Mouse (Mus musculus) megakaryocyte, adult 5-6 weeks (primary cell): ENCODE measurements at regions not wholly inside any gene's neighbourhood (a gene's known extent, or its start where the extent isn't known, plus 50 kb on each side); places are given as distances from the start of the nearest gene placed in this dataset.

ENCODE experiments used
- ATAC-seq: 2 replicates; pipeline ENCODE4 v1.8.0; 2016; ENCODE audit warnings: mild to moderate bottlenecking, inconsistent platforms; ENCODE audit not compliant: poor library complexity, severe bottlenecking

DNA sequence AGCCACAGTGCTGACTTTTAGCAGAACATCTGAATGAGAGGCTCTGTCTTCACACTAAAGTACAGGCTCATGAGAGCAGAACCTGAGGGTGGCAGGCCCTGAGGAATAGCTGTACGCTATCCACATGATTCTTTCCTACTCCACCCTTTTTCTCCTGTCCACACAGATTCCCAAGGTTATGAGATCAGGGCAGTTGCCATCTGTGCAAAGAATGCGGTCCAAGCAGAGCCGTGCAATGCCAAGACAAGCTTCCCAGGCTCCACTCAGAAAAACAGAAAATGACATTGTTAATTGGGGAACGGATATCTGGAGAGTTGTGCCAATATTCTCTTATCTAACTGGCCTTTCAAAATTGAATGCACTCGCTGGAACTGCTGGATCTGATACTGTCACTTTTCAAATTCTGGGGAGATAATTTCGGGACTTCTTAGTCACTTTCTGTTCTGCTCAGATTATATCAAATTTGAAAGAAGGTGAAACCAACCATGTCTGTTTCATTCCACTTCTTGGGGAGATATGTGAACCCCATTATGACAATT, 462.3 kb upstream of the Got2 start:
- ATAC-seq, result no peak

GRCm38 (mm10) chr8:96349503-96349902, 461.2 kb upstream of the Got2 start:
- ATAC-seq, result no peak

- ATAC-seq, result no peak
These were observed 452.4 kb upstream of the Got2 start for GRCm38 (mm10) chr8:96340702-96341101.

DNA sequence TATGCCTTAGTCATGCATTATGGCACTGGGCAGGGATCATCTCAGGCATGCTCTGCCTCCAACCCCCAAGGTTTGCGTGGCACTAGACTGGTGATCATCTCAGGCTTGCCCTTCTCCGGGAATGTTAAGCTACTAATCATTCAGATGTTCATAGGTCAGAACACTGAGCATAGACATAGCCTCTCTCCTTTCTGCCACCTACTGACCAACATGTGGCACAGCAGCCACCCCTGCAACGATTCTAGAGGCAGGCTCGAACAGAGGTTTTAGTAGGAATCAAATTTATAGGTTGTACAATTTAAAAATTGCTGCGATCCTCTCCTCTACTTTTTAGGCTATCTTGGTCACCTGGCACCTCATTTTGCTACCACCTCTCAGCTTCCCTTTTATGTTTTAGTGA, 430.0 kb upstream of the Got2 start:
- no peak for ATAC-seq

DNA sequence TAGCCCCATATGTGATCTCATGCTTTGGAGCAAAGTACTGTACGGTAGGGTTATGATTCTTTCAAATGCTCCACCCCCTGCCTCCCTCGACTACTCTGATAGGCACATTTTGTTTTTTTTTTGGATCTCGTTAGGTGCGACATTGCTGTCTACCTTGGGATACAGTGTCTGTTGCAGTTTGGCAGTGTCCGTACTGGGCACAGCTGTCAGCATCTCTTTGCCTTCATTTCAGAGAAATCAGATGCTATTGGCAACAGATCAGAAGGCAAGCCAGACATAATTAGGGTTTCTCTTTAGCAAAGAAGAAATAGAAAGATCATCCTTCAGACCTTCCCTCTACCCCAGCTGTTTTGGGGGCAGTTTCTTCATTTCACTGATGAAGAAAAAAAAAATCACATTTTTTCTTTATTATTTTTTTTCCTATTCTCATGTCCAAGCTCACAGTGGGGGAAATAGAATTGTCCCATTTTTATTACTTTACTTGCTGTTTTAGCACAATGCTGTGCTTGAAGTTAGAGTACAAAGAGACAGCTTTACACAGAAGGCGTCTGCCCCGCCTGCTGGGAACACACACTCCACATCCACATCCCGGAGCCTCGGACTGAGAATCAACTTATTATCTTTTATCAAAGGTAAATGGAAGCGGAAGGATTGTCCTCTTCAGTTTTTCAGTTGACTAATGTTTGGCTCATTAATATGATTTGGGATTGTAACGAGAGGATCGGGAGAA, 420.8 kb upstream of the Got2 start:
- ATAC-seq, result no peak

DNA sequence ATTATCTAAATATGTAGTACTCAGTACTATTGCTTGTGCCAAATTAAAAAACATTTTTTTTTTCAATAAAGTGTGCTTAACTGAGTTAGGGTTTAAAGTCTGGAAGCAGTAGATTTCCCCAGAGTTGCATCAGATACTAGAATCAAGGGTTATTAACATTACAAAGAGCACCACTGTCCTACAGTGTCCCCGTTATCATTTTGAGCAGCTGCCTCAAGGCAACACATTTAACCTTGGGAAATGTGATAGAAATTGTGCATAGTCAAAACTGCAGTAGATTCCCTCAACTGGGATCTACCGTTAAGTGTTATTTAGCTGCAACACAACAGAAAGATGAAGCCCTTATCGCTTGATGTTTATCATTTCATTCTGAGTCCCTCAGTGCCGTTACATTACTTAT, 408.3 kb upstream of the Got2 start:
- ATAC-seq, result no peak

- no peak for ATAC-seq
These were observed 402.4 kb upstream of the Got2 start for GRCm38 (mm10) chr8:96290740-96291139.

- ATAC-seq, result no peak
These were observed 401.2 kb upstream of the Got2 start for GRCm38 (mm10) chr8:96289519-96289918.

- ATAC-seq, result no peak
These were observed 400.2 kb upstream of the Got2 start for GRCm38 (mm10) chr8:96288525-96288924.

DNA sequence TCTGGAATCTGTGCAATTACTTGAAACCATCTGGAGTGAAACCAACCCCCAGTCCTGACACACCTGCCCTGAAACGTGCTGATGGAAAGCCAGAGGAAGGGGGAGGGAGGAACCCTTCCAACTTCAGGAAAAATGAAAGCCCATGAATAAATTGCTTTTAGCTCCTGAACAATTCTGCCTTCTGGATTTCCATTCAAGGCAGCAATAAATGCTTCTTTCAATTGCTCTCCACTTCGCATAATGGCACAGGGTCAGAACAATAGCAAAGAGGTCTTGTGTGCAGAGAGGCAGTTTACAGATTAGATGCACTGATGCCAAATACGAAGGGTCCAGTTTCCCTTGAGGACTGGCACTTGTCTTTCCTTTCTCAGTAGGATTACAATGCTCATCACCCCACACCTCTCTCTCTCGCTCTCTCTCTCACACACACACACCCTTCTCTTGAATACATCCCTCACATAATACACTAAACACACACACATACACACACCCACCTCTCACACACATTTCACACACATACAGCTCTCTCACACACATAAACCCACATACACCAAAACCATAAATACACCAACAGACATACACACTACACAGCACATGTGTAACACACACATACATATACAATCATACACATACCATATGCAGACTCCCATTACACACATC, 389.3 kb upstream of the Got2 start:
- ATAC-seq, result no peak

- ATAC-seq, result no peak
These were observed 388.7 kb upstream of the Got2 start for GRCm38 (mm10) chr8:96277058-96277457.

DNA sequence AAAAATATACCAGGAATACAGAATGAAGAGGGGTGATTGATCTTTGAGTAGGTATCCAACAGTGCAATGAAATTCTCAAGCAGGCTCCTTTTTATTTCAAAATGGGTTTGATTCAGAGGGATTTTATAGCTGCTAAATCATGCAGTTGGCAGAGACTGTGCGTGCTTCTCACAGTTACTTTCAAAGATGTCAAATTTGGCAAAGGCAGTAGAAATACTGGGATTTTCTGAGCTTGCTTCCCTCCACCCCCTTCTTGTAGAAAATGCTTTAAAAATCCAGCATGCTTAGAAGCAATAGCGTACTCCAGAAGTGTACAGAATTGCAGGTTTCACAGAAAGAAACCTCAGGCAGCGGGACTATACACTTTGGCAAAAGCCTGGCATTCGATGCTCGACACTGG, 367.9 kb upstream of the Got2 start:
- ATAC-seq, result no peak

DNA sequence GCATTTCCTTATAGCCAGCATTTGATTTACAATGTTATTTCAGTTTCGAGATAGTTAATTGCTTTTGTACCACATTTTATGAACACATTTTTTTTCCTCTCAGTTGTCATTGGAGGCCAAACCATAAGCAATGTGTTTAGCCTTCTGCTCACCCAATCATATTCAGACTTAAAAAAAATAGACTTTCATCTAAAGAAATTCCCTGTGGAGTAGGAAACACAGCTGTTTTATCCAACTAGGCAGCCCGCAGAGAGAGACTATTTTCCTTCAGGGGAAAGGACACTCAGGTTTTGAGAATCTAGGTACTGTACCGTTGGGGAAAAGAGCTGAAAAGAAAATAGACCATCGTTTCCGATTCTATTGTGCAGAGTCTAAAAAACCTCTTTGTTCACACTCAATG, 367.5 kb upstream of the Got2 start:
- no peak for ATAC-seq

DNA sequence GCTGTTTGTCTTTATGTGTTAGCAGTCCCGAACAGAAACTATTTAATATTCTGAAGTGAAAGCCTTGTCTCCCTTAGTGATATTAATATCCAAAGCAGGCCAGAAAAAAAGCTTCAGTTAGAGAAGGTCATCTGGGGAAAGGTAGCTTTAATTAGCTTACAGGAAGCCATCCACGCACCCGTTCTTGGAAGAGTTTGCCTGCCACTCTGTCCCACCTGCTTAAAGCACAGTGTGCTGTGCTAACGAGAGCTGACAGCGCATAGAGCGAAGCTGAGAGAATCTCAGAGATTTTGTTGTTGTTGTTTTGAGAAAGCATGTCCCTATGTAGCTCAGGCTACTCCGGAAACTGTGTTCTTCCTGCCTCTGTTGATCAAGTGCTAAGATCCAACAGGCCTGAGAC, 357.7 kb upstream of the Got2 start:
- no peak for ATAC-seq

GRCm38 (mm10) chr8:96244549-96245152, 356.3 kb upstream of the Got2 start:
- no peak for ATAC-seq

DNA sequence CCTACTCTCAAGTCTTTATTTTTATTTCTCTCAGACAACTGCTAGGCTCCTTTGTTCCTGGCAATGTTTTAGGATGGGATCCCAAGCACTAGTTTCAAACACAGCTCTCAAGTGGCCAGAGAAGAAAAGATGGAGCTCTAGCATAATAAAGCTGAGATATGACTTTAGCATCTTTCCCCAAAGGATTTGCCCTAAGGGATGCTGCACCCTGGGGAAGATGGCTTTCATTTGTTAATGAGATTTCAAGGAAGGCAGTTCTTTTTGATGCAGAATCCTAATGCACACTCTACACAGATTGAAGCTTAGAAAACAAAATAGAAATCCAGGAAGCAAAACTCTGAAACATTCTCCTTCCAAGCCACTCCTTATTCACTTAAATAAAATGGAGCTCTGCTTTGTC, 350.1 kb upstream of the Got2 start:
- no peak for ATAC-seq

GRCm38 (mm10) chr8:96237940-96238339, 349.6 kb upstream of the Got2 start:
- no peak for ATAC-seq

DNA sequence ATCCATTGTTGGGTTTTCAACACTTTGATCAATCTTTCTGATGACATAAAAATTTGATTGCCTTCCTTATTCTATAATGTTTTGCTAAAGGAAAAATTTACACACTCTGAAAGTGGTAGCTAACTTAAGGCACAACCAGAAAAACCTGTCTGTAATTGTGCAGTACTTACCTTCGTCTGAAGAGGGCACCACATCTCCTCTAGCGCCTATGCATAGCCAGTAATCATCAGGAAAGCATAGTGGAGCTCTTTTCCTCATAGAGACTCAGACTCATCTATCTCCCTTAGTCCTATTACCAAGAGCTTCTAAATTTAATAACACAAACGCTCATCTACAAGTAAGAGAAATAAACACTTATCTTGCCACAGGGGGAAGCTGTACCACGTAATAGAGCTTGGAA, 342.1 kb upstream of the Got2 start:
- no peak for ATAC-seq
